Mouse (Mus musculus): ENCODE measurements around the gene Ect2. TPM values are rescaled to one million over a fixed set of nuclear protein-coding genes. Genes with fewer than 3 reads are reported as not detected.
A peak's percentile ranks its signal among the peaks of the same experiment; 100 is the strongest.

Ect2 gene
- 59.1 and 60.7 TPM in 2 replicates for polyA plus RNA-seq (2014; fragmentation: Nextera tagmentation; extraction: Ambion mirVana)

GRCm38 (mm10) chr3:27153701-27154209 is at the start of gene Ect2:
Ect2 (minus strand) TSS chr3:27153878.
- H3K27ac ChIP-seq (ENCODE audit: low read length): peak within 1 kb of the TSS; percentile 68
- WGBS: under 1% methylated on average over 37 of the region's 37 CpGs

GRCm38 (mm10) chr3:27201728-27202411 is 48.2 kb upstream of the Ect2 start:
- Histone ChIP-seq H3K9ac (replicated peaks; ENCODE audit: low read depth, low read length) (no peak overlapping the region), H3K36me3 (ENCODE audit: control insufficient read depth, insufficient read depth, low read length) (no peaks in the 10 kb centered on the region), H3K4me2 (replicated peaks; ENCODE audit: low read depth, low read length) (no peak overlapping the region), H3K4me3 (ENCODE audit: low read depth, low read length) (no peak overlapping the region), H3K4me1 (ENCODE audit: control insufficient read depth, insufficient read depth, low read length) (peaks cover 18% of the 10 kb centered on the region; the same call in 1 of the 2 replicates), H3K9me3 (ENCODE audit: control insufficient read depth, low read depth, low read length) (no peaks in the 10 kb centered on the region), H3K27me3 (ENCODE audit: control insufficient read depth, insufficient read depth, low read length) (no peaks in the 10 kb centered on the region), H3K27ac (ENCODE audit: low read length) (no peak overlapping the region)
- WGBS: 81% methylated on average over 5 of the region's 5 CpGs
- ATAC-seq (ENCODE audit: insufficient number of reproducible peaks, insufficient read depth, low FRiP score, low read depth): no peak

More at GRCm38 (mm10) chr3:27153701-27154209, at the start of gene Ect2:
- peak within 1 kb of the TSS; percentile 71 for H3K9ac ChIP-seq (replicated peaks; ENCODE audit: low read depth, low read length)
- no peaks in the 10 kb centered on the region for H3K27me3 ChIP-seq (ENCODE audit: control insufficient read depth, insufficient read depth, low read length)
- H3K4me1 ChIP-seq (ENCODE audit: control insufficient read depth, insufficient read depth, low read length): peaks cover 14% of the 10 kb centered on the region
- ATAC-seq (ENCODE audit: insufficient number of reproducible peaks, insufficient read depth, low FRiP score, low read depth): peak; percentile 98
- no peaks in the 10 kb centered on the region for H3K9me3 ChIP-seq (ENCODE audit: control insufficient read depth, low read depth, low read length)
- peak within 1 kb of the TSS; percentile 80 for H3K4me3 ChIP-seq (ENCODE audit: low read depth, low read length)
- peaks cover 4% of the 10 kb centered on the region; the same call in 1 of the 2 replicates for H3K36me3 ChIP-seq (ENCODE audit: control insufficient read depth, insufficient read depth, low read length)
- peak within 1 kb of the TSS; percentile 56 for H3K4me2 ChIP-seq (replicated peaks; ENCODE audit: low read depth, low read length)

- no peak overlapping the region for H3K27ac ChIP-seq (ENCODE audit: low read length)
- no peaks in the 10 kb centered on the region for H3K27me3 ChIP-seq (ENCODE audit: control insufficient read depth, insufficient read depth, low read length)
- no peak overlapping the region for H3K9ac ChIP-seq (replicated peaks; ENCODE audit: low read depth, low read length)
- no peaks in the 10 kb centered on the region for H3K9me3 ChIP-seq (ENCODE audit: control insufficient read depth, low read depth, low read length)
- H3K4me2 ChIP-seq (replicated peaks; ENCODE audit: low read depth, low read length): no peak overlapping the region
- no peaks in the 10 kb centered on the region for H3K36me3 ChIP-seq (ENCODE audit: control insufficient read depth, insufficient read depth, low read length)
- no peak for ATAC-seq (ENCODE audit: insufficient number of reproducible peaks, insufficient read depth, low FRiP score, low read depth)
- H3K4me1 ChIP-seq (ENCODE audit: control insufficient read depth, insufficient read depth, low read length): no peaks in the 10 kb centered on the region
- 83% methylated on average over 7 of the region's 7 CpGs for WGBS
- H3K4me3 ChIP-seq (ENCODE audit: low read depth, low read length): no peak overlapping the region
These were observed 45.4 kb upstream of the Ect2 start for GRCm38 (mm10) chr3:27199120-27199519.

GRCm38 (mm10) chr3:27197816-27198215 is 44.1 kb upstream of the Ect2 start:
- Histone ChIP-seq H3K9me3 (ENCODE audit: control insufficient read depth, low read depth, low read length) (no peaks in the 10 kb centered on the region), H3K9ac (replicated peaks; ENCODE audit: low read depth, low read length) (no peak overlapping the region), H3K27me3 (ENCODE audit: control insufficient read depth, insufficient read depth, low read length) (no peaks in the 10 kb centered on the region), H3K27ac (ENCODE audit: low read length) (no peak overlapping the region), H3K4me3 (ENCODE audit: low read depth, low read length) (no peak overlapping the region), H3K4me1 (ENCODE audit: control insufficient read depth, insufficient read depth, low read length) (no peaks in the 10 kb centered on the region), H3K4me2 (replicated peaks; ENCODE audit: low read depth, low read length) (no peak overlapping the region), H3K36me3 (ENCODE audit: control insufficient read depth, insufficient read depth, low read length) (no peaks in the 10 kb centered on the region)
- 73% methylated on average over 5 of the region's 5 CpGs for WGBS
- no peak for ATAC-seq (ENCODE audit: insufficient number of reproducible peaks, insufficient read depth, low FRiP score, low read depth)

- no peak overlapping the region for H3K4me2 ChIP-seq (replicated peaks; ENCODE audit: low read depth, low read length)
- no peak overlapping the region for H3K27ac ChIP-seq (ENCODE audit: low read length)
- H3K4me3 ChIP-seq (ENCODE audit: low read depth, low read length): no peak overlapping the region
- ATAC-seq (ENCODE audit: insufficient number of reproducible peaks, insufficient read depth, low FRiP score, low read depth): no peak
- no peaks in the 10 kb centered on the region for H3K4me1 ChIP-seq (ENCODE audit: control insufficient read depth, insufficient read depth, low read length)
- H3K36me3 ChIP-seq (ENCODE audit: control insufficient read depth, insufficient read depth, low read length): no peaks in the 10 kb centered on the region
- H3K9me3 ChIP-seq (ENCODE audit: control insufficient read depth, low read depth, low read length): no peaks in the 10 kb centered on the region
- 80% methylated on average over 1 of the region's 1 CpGs for WGBS
- no peak overlapping the region for H3K9ac ChIP-seq (replicated peaks; ENCODE audit: low read depth, low read length)
- no peaks in the 10 kb centered on the region for H3K27me3 ChIP-seq (ENCODE audit: control insufficient read depth, insufficient read depth, low read length)
These were observed 42.9 kb upstream of the Ect2 start for GRCm38 (mm10) chr3:27196529-27196928.

GRCm38 (mm10) chr3:27195573-27196227 is 42.0 kb upstream of the Ect2 start:
- no peak overlapping the region for H3K4me3 ChIP-seq (ENCODE audit: low read depth, low read length)
- ATAC-seq (ENCODE audit: insufficient number of reproducible peaks, insufficient read depth, low FRiP score, low read depth): no peak
- H3K9me3 ChIP-seq (ENCODE audit: control insufficient read depth, low read depth, low read length): no peaks in the 10 kb centered on the region
- H3K27ac ChIP-seq (ENCODE audit: low read length): no peak overlapping the region
- 87% methylated on average over 8 of the region's 8 CpGs for WGBS
- H3K4me2 ChIP-seq (replicated peaks; ENCODE audit: low read depth, low read length): no peak overlapping the region
- H3K9ac ChIP-seq (replicated peaks; ENCODE audit: low read depth, low read length): no peak overlapping the region
- H3K27me3 ChIP-seq (ENCODE audit: control insufficient read depth, insufficient read depth, low read length): no peaks in the 10 kb centered on the region
- no peaks in the 10 kb centered on the region for H3K4me1 ChIP-seq (ENCODE audit: control insufficient read depth, insufficient read depth, low read length)
- no peaks in the 10 kb centered on the region for H3K36me3 ChIP-seq (ENCODE audit: control insufficient read depth, insufficient read depth, low read length)

GRCm38 (mm10) chr3:27195153-27195552 is 41.5 kb upstream of the Ect2 start:
- no peaks in the 10 kb centered on the region for H3K4me1 ChIP-seq (ENCODE audit: control insufficient read depth, insufficient read depth, low read length)
- H3K27me3 ChIP-seq (ENCODE audit: control insufficient read depth, insufficient read depth, low read length): no peaks in the 10 kb centered on the region
- no peak overlapping the region for H3K9ac ChIP-seq (replicated peaks; ENCODE audit: low read depth, low read length)
- H3K4me2 ChIP-seq (replicated peaks; ENCODE audit: low read depth, low read length): no peak overlapping the region
- ATAC-seq (ENCODE audit: insufficient number of reproducible peaks, insufficient read depth, low FRiP score, low read depth): no peak
- no peaks in the 10 kb centered on the region for H3K9me3 ChIP-seq (ENCODE audit: control insufficient read depth, low read depth, low read length)
- H3K36me3 ChIP-seq (ENCODE audit: control insufficient read depth, insufficient read depth, low read length): no peaks in the 10 kb centered on the region
- H3K4me3 ChIP-seq (ENCODE audit: low read depth, low read length): no peak overlapping the region
- 69% methylated on average over 4 of the region's 4 CpGs for WGBS
- no peak overlapping the region for H3K27ac ChIP-seq (ENCODE audit: low read length)

GRCm38 (mm10) chr3:27193844-27194317 is 40.2 kb upstream of the Ect2 start:
- Histone ChIP-seq H3K4me3 (ENCODE audit: low read depth, low read length) (no peak overlapping the region), H3K9ac (replicated peaks; ENCODE audit: low read depth, low read length) (no peak overlapping the region), H3K4me1 (ENCODE audit: control insufficient read depth, insufficient read depth, low read length) (peaks cover 3% of the 10 kb centered on the region; the same call in 1 of the 2 replicates), H3K27ac (ENCODE audit: low read length) (no peak overlapping the region), H3K4me2 (replicated peaks; ENCODE audit: low read depth, low read length) (no peak overlapping the region), H3K36me3 (ENCODE audit: control insufficient read depth, insufficient read depth, low read length) (no peaks in the 10 kb centered on the region), H3K9me3 (ENCODE audit: control insufficient read depth, low read depth, low read length) (no peaks in the 10 kb centered on the region), H3K27me3 (ENCODE audit: control insufficient read depth, insufficient read depth, low read length) (no peaks in the 10 kb centered on the region)
- no peak for ATAC-seq (ENCODE audit: insufficient number of reproducible peaks, insufficient read depth, low FRiP score, low read depth)
- 59% methylated on average over 6 of the region's 6 CpGs for WGBS
